Mouse (Mus musculus): Measurements from ENCODE around the gene Vps33a. TPM values are rescaled to one million over a fixed set of nuclear protein-coding genes. Genes with fewer than 3 reads are reported as not detected.

Vps33a gene
- 10 to 100 TPM; 71.2 to 83.2 TPM for total RNA-seq (2021)

DNA sequence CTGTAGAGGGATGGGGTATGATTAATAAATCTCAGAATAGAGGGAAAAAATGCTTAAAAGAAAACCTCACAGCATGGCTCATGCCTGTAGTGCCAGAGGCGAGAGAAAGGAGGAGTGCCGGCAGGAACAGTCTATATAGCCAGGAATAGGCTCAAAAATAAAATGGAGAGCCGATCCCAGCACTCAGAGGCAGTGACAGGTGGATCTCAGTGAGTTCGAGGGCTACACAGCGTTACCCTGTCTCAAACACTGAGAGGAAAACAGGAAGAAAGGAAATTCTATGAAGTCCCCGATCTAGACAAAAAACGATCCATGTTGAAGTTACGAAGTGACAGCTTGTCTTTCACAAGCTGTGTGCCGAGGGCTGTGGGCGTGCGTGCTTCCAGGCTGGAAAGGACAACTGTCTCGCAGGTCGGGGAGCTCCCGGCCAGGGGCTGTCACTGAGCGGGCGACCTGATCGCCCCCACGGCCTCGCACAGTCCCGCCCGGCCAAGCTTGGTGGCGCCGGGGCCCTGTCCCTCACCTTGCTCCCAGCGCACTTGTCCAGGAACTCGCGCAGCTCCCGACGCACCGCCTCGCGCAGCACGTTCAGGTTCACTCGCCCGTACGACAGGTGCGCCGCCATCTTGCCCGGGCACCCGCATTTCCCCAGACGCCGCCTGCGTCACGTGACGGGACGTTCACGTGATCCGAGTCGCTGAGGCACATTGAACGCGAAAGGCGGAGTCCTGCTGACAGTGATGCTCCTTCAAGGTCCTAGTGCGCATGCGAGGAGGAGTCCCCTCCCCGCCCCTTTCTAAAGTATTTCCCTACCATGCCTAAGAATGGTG lies at the start of gene Vps33a:
Gene Vps33a (minus strand): TSS at position 682 of the 830 bp plus-strand sequence.
- intact Hi-C loops (cut with DNase I) = no loop called here
- DNase-seq = peak; percentile 99

DNA sequence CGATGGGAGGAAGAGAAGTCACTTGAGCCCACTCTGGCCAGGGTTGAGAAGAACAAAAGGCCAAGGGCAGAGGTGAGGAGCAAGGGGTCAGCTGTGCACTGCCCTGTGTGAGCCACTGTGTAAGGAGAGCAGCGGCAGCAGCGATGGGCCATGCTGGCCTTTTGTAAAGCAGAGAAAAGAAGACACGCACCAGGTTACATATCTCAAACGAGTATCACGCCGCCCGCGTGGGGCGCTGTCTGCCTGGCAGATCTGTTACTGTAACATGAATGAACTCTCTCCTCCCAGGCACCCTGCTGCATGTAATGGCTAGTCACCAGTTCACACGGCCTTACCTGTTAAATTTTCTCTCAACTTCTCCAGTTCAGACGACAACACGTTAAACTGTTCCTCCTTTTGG lies 49.6 kb upstream of the Vps33a start:
- peak; percentile 71 for DNase-seq
- intact Hi-C loops (cut with DNase I) = no loop called here

DNA sequence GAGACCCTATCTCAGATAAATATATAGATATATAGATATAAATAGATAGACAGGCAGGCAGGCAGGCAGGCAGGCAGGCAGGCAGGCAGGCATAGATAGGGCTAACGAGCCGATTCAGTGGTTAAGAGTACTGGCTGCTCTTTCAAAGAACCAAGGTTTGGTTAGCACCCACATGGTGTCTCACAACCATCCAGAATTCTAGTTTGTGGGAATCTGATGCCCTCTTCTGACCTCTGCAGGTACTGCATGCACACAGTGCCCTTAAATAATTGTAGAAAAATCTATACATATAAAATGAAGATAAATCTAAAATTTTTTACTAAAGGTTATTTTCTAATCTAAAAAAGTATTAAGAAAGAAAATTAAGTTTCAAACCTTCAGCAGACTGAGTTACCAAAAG lies 45.7 kb upstream of the Vps33a start:
- intact Hi-C loops (cut with DNase I) = loop anchor here (10.0 kb wide), 1 partner anchor 96 kb away; no protein-coding TSS in a partner anchor
- DNase-seq = peak; percentile 15

DNA sequence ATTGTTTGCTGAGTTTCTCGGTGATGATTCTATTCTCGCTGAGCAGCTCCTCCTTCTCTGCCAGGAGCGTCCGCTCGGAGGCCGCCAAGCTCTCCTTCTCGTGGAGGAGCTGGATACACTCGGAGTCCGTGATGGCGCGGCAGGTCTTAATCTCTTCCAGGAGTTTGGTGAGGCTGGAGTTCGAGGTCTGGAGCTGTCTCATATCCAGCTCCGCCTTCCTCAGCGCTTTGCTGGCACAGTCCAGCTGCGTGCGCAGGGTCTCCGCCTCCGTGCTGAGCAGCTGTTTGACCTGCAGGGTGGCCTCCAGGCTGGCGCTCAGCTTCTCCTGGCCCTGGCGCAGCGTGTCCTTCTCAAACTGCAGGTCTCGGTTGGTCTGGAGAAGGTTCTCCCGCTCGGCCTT lies 41.4 kb upstream of the Vps33a start:
- intact Hi-C loops (cut with DNase I) = loop anchor here (10.0 kb wide), 1 partner anchor 101 kb away; no protein-coding TSS in a partner anchor
- DNase-seq = no peak

DNA sequence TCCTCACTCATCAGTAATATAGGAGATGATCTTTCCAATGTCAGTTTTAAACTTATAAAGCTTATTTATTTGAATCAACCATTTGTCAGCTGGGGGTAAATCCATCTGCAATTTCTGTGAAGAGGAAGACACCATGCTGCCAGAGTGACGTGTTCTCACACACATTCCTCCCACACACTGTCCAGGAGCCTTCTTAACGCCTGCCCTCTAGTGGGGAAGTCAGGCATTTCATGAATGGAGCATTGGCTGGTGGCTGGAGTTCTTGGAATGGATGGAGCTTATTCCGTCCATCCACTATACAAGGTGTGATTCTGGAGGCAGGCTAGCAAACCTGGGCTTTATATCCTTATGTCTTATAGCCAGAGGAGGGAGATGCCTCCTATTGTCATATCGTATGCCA lies 37.0 kb upstream of the Vps33a start:
- intact Hi-C loops (cut with DNase I) = loop anchor here (10.0 kb wide), 1 partner anchor 105 kb away; no protein-coding TSS in a partner anchor
- peak; percentile 73 for DNase-seq

DNA sequence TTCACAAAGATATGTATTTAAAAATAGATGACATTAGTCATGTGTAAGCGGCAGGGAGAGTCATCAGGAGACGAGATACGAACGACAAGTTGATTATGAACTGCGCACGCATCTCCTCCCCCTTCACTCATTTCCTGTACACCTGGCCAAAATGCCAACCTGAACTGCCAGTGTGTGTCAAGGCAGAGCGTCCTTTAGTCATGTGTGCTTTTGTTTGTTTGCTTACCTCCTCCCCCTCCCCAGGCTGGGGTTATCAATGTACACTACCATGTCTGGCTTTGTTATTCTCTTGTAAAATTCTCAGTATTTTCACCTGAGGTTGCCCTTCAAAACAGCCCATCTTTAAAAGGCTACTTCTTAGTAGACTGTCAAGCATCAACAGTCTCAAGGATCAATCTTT lies 36.6 kb upstream of the Vps33a start:
- intact Hi-C loops (cut with DNase I) = no loop called here
- DNase-seq = no peak

DNA sequence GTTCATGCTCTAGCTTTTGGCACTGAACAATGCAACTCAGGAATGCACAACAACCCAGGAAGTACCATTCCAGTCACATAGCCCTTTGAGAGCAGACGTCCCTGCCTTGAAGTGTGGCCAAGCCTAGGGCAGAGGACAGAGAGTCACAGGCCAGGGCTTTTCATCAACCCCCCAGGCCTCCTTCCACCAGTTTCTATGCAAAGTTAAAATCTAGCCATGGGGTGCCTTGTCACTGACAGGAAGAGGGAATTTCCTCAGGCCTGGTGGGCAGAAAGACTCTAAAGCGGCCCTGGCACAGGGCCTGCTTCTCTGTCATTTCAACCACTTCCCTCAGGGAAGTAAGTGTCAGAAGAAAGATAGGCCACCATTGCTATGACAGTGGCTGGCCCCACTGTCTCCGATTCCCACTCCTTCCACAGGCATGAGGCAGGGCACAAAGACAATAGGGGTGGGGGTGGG lies 34.4 kb upstream of the Vps33a start:
- intact Hi-C loops (cut with DNase I) = no loop called here
- DNase-seq = peak; percentile 57

DNA sequence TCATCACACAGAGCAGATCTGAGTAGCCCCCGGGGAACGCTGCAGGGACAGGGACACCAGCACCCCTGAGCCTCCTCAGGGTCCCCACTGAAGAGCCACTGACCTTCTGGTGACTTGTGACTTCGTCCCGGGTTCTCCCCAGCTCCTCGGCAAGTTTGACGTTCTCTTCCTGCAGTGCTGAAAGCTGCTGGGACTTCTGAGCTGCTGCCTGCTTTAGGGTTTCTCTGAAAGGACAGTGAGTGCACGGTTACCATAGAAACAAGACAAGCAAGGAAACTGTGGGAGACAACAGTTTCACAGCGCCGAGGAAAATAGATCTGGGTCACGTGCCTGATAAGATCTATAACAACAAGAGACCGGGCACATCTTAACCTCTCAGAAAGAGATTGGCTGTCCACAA lies 30.7 kb upstream of the Vps33a start:
- intact Hi-C loops (cut with DNase I) = no loop called here
- no peak for DNase-seq

DNA sequence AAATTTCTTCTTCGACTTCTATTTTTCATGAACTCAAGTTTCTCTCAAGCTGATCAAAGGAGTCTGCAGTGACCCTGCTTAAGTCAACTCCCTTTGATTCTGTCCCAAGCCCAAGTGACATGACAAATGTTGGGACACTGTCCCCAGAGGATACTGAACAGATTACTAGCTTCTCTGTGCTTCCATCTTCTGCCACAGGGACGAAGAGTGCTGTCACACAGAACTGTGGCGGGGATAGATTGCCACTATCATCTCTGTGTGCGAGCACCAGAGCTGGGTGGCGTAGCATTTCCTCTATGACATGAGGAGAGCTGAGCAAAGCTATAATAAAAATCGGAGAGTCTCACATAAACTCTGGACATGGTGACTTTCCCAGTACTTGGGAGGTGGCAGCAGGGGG lies 29.3 kb upstream of the Vps33a start:
- DNase-seq = no peak
- intact Hi-C loops (cut with DNase I) = no loop called here

DNA sequence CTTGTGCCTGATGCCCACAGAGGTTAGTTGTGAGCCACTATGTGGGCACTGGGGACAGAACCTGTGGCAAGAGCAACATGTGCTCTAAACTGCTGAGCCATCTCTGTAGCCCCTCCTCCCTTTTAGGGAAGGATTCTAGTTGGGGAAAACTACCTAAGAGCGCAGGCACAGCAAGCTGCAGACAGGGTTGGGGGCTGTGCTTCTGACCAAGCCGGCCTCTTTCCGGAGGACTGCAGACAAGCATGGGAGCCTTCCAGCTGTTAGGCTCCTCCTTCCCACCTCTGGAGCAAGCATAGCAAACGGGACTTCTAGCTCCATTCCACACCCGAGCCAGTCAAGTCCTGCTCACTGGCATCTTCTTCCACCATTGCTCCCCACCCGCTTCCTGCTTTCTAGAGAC lies 26.5 kb upstream of the Vps33a start:
- intact Hi-C loops (cut with DNase I) = no loop called here
- DNase-seq = no peak

DNA sequence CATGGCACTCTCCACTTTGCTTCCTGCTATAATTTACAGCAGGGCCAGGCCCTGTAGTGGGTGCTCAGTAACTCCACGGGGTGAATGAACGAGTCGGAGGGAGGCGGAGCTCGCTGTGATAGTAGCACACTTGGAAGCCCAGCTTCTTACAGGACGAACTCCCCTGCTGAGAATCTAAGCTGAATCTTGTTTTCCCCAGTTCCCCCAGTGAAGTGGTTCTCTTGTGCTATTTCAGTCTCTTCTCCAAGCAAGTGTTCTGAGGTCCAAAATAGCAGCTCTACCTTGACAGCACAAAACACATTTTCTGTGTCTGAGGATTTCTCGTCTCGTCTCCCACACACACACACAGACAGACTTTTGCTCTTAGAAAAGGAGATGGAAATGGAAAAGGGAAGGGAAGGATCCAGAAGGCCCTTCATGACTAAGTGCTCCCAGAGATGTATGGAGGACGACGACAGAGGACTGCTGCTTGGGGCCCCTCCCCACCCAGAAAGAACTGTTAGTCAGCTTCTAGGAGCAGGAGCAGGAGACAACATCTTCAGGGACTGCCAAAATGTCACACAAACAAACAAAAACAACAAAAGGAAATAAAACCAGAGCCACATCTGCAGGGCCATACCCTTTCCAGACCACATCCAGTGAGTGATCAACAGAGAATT lies 20.9 kb upstream of the Vps33a start:
- intact Hi-C loops (cut with DNase I) = no loop called here
- no peak for DNase-seq

DNA sequence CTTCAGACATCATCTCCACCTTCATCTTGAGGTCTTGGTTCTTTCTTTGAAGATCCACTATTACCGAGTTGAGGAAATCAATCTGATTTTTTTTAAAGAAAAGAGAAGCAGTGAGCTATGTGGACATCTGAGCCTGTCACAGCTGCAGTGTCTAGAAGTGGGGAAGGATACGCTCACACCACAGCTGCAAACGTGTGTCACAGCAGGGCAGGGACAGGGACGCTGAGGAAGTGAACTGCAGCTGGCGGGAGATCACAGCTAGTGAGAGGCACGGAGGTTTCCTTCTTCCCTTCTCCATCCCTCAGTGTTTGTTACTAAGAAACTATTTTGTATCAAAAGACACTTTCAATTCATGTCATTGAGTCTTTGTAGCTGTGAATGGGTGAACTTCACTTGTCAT lies 7.2 kb upstream of the Vps33a start:
- DNase-seq = no peak
- intact Hi-C loops (cut with DNase I) = no loop called here

DNA sequence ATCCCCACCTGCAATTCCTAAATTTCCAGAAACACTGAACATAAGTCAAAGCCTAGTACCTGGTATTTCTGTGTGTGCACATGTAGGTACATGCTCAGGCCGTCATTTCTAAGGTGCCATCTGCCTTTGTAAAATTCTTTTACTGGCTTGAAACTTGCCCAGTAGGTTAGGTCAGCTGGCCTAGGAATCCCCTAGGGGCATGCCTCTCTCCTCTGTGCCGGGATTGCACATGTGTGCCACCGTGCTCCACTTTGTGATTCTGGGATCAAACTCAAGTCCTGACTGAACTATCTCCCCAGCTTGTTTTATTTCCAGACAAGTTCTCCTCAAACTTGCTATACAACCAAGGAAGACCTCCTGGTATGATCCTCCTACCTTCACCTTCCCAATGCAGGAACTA lies 3.9 kb upstream of the Vps33a start:
- intact Hi-C loops (cut with DNase I) = no loop called here
- no peak for DNase-seq

DNA sequence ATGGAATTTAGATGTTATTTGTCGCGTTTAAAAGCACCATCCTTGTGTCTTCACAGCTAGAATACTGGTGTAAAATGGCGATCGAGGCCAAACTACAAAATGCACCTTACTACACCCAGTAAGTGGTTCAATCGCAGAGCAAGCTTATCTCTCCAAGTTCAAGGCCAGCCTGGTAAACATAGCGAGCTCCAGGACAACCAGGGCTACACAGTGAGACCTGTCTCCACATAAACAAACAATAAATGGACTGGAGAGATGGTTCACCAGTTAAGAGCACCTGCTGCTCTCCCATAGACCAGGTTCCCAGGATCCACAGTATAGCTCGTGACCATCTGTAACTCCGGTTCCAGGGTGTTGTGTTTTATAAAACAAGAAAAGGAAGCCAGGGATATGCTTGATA lies 524 bp upstream of the Vps33a start:
- intact Hi-C loops (cut with DNase I) = no loop called here
- DNase-seq = no peak

DNA sequence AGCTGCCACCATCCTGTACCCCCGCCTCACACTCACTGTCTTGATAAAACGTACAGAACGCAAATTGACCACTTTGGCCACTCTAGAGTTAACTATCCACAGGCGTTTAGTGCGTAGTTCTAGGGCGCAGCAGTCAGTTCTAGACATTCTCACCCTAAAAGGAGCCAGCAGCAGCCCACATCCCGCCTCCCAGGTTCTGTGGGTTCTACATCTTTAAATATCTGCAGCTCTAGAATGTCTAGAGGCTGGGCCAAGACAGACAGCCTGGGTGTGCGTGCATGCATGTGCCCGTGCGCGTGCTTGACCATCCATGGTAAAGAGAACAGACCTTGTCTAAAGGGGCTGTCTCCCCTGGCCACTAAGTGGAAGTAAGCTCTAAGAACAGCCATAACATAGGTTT lies 11.7 kb downstream of the Vps33a start:
- no peak for DNase-seq
- intact Hi-C loops (cut with DNase I) = no loop called here

DNA sequence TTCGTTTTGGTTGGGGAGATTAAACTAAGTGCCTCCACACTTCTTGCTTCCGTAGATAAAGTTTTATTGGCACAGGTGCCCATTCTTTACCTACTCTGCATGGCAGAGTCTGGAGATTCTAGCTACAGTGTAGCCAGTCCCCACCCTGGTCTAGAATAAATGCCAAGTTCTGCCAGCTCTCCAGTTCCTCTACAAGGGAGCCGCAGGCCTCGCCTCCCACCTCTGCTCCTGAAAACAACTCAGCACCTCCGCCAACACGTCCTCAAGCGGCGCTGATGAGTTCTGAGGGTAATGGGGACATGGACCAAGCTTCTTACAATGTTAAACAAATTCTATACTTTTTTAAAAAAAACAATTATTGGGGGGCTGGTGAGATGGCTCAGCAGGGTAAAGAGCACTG lies 13.2 kb downstream of the Vps33a start:
- intact Hi-C loops (cut with DNase I) = no loop called here

DNA sequence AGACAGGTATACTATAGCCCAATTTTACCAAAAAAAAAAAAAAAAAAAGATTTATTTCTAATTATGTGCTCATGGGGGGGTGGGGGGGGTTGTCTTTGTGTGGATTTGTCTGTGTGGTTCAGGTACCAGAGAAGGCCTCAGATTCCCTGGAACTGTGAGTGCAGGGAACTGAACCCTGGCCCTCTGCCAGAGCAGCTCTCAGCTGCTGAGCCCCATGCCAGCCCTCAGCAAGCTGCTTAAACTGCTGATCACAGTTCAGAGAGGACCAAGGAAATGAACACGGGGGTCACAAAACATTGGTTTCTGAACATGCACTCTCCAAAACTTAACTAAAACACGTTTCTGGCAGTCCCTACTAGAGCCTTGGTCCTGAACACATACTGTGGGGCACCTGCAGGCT lies 16.4 kb downstream of the Vps33a start:
- intact Hi-C loops (cut with DNase I) = no loop called here
- DNase-seq = peak; percentile 84

More for the DNA sequence above, 13.2 kb downstream of the Vps33a start:
- DNase-seq = no peak

DNA sequence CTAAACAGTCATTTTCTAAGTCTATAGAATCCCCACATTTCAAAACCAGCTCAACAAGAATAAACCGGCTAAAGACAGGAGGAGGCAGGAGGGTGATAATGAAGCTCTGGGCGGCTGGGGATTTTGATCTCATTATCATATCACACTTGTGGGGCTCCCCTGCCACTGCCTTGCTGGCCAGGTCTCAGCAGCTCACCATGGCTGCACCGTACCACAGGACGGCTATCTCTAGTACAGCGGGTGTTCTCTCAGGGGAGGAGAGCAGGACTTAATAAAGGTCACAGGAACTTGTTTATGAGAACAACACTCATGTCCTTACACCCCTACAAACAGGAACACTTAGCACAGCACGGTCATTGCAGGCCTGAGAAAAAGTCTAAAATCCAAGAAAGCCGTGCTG lies 17.1 kb downstream of the Vps33a start:
- no peak for DNase-seq

DNA sequence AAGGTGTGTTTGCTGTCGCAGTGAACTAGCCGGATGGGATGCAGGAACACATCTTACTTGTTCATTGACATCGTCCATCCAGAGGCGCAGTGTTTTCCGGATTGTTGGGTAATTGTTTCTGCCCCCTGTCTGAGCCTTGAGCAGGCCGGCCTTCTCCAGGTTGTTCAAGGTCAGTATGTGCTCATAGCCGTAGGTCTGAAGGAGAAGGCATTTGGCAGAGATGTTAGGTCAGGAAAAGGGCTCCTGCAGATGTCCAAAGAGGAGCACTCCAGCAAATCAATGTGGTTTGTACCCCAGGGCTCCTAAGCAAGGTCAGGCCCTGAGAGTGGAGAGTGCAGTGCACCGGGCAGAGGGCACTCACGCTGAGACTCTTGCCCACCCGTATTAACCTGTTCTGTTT lies 39.0 kb downstream of the Vps33a start:
- intact Hi-C loops (cut with DNase I) = no loop called here
- no peak for DNase-seq

More for the DNA sequence above, 17.1 kb downstream of the Vps33a start:
- intact Hi-C loops (cut with DNase I) = no loop called here

DNA sequence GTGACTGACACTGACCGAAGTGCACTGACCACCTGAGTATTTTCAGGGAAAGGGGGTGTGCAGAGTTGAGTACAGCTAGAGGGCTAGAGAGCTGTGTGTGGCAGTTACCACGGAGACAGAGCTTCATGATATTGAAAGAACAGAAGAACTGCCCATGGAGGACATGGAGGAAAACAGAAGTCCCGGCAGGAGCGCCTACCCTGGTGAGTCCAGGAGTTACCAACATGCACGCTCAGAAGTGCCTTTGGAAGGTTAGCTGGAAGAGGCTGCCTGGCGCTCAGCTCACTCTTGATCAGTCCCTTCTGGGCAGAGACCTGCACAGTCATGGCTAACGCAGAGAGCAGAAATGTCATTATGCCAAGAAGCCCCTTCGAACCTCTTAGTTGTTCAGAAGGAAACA lies 42.8 kb downstream of the Vps33a start:
- DNase-seq = no peak
- intact Hi-C loops (cut with DNase I) = no loop called here

DNA sequence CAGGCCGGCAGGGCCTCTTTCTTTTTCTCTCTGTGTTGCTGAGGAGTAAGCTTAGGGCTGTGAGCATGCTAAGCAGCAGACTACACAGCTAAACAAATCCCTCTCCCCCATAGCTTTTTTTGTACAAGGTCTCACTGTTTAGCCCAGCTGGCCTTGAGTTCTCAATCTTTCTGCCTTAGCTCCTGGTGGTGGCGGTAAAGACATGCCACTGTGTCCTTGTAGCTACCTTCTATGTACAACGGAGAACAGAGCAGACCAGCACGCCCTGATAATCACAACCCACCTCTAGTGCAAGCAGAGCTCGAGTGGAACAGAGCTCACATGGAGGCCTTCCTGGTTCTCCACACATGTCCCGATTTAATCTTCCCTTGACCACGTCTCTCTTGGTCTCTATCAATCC lies 44.2 kb downstream of the Vps33a start:
- no peak for DNase-seq
- intact Hi-C loops (cut with DNase I) = no loop called here

DNA sequence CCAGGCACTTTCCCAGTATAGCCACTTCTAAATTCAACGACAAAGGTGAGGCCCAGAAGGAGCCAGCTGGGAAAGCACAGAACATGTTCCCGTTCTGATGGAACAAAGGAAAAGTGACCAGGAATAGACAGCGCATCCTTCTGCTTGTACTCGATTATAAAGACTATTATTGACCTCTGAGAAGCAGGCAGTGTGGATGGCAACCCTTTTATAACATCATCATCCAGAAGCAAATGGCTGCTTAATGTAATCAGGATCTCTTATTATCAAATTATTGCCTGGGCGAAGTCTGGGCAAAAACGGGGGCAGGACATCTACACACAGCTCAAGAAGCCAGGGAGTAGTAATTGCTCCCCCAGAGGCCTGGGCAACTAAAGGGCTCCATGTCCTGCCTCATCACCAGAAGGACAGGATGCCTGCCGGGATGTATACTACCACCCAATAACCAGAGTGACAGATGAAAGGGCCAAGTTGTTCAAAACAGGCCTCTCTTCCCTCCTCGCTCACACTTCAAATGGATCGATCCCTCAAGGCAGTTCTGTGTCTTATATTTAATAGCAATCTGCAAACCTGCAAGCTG lies 46.8 kb downstream of the Vps33a start:
- DNase-seq = no peak
- intact Hi-C loops (cut with DNase I) = no loop called here
